Mouse (Mus musculus) erythroblast, adult 5-6 weeks (primary cell): ENCODE results near the gene Nhlrc4. TPM values are rescaled to one million over a fixed set of nuclear protein-coding genes. Genes with fewer than 3 reads are reported as not detected.

Experiments
- ATAC-seq: replicated peaks from 2 replicates; pipeline ENCODE4 v1.8.0; 2016; ENCODE audit warnings: moderate number of reproducible peaks, mild to moderate bottlenecking, moderate TSS enrichment, inconsistent platforms; ENCODE audit not compliant: poor library complexity, low FRiP score, severe bottlenecking
- total RNA-seq, 2 experiments: library from RNA; stranded (forward) in 1 of 2; stranded (reverse) in 1 of 2; fragments of 150-400 nt in 1 of 2; fragments of 200-764, 138-1000 nt in 1 of 2; gene quantifications; 2 replicates each; pipeline versions ENCODE4 v1.2.3 to v1.2.4; 2015 to 2017; ENCODE audit warnings: low replicate concordance in 2 of 2

The Nhlrc4 gene
- total RNA-seq, 2 experiments from 2014 or later = 49.2 to 62.0 TPM

GRCm38 (mm10) chr17:25893975-25894617, 50.7 kb downstream of the Nhlrc4 start:
- ATAC-seq = peak; percentile 93

Other genes starting within 250 kb of the Nhlrc4 start
Only the 30 nearest of the 32 such genes appear.
- gene Rpusd1, start 217.3 kb downstream of the Nhlrc4 start, total RNA-seq (2015; ENCODE audit: low replicate concordance) = 4.2 and 6.5 TPM in 2 replicates
- gene Rpusd1, start 217.3 kb downstream of the Nhlrc4 start, total RNA-seq (2017; ENCODE audit: low replicate concordance) = 1.4 TPM in 2 replicates
- gene Mslnl, start 208.9 kb downstream of the Nhlrc4 start, total RNA-seq (2015; ENCODE audit: low replicate concordance) = not detected in 2 replicates
- gene Mslnl, start 208.9 kb downstream of the Nhlrc4 start, total RNA-seq (2017; ENCODE audit: low replicate concordance) = not detected in 2 replicates
- not detected in 2 replicates for gene Msln, start 190.6 kb downstream of the Nhlrc4 start, total RNA-seq (2015; ENCODE audit: low replicate concordance)
- not detected in 2 replicates for gene Msln, start 190.6 kb downstream of the Nhlrc4 start, total RNA-seq (2017; ENCODE audit: low replicate concordance)
- gene Narfl, start 171.2 kb downstream of the Nhlrc4 start, total RNA-seq (2015; ENCODE audit: low replicate concordance) = 3.5 and 5.9 TPM in 2 replicates
- gene Narfl, start 171.2 kb downstream of the Nhlrc4 start, total RNA-seq (2017; ENCODE audit: low replicate concordance) = 6.2 and 7.8 TPM in 2 replicates
- 2.9 TPM in 1 of 2 replicates, not detected in the other for gene Haghl, start 159.3 kb downstream of the Nhlrc4 start, total RNA-seq (2015; ENCODE audit: low replicate concordance)
- gene Haghl, start 159.3 kb downstream of the Nhlrc4 start, total RNA-seq (2017; ENCODE audit: low replicate concordance) = 1.9 and 3.1 TPM in 2 replicates
- gene Ccdc78, start 158.4 kb downstream of the Nhlrc4 start, total RNA-seq (2015; ENCODE audit: low replicate concordance) = not detected in 2 replicates
- not detected in 2 replicates for gene Ccdc78, start 158.4 kb downstream of the Nhlrc4 start, total RNA-seq (2017; ENCODE audit: low replicate concordance)
- 14.8 and 24.9 TPM in 2 replicates for gene Fam173a, start 152.1 kb downstream of the Nhlrc4 start, total RNA-seq (2015; ENCODE audit: low replicate concordance)
- gene Fam173a, start 152.1 kb downstream of the Nhlrc4 start, total RNA-seq (2017; ENCODE audit: low replicate concordance) = 7.7 and 9.6 TPM in 2 replicates
- gene AC134908.4, start 149.3 kb downstream of the Nhlrc4 start, total RNA-seq (2015; ENCODE audit: low replicate concordance) = not detected in 2 replicates
- not detected in 2 replicates for gene AC134908.4, start 149.3 kb downstream of the Nhlrc4 start, total RNA-seq (2017; ENCODE audit: low replicate concordance)
- gene Metrn, start 147.8 kb downstream of the Nhlrc4 start, total RNA-seq (2015; ENCODE audit: low replicate concordance) = 1.3 and 2.9 TPM in 2 replicates
- gene Metrn, start 147.8 kb downstream of the Nhlrc4 start, total RNA-seq (2017; ENCODE audit: low replicate concordance) = 3.2 TPM in 2 replicates
- gene Fbxl16, start 135.9 kb downstream of the Nhlrc4 start, total RNA-seq (2015; ENCODE audit: low replicate concordance) = not detected in 2 replicates
- 0.17 TPM in 1 of 2 replicates, not detected in the other for gene Fbxl16, start 135.9 kb downstream of the Nhlrc4 start, total RNA-seq (2017; ENCODE audit: low replicate concordance)
- 0.38 and 0.42 TPM in 2 replicates for gene Wdr24, start 121.3 kb downstream of the Nhlrc4 start, total RNA-seq (2015; ENCODE audit: low replicate concordance)
- gene Wdr24, start 121.3 kb downstream of the Nhlrc4 start, total RNA-seq (2017; ENCODE audit: low replicate concordance) = 4.9 and 6.0 TPM in 2 replicates
- gene Jmjd8, start 116.1 kb downstream of the Nhlrc4 start, total RNA-seq (2015; ENCODE audit: low replicate concordance) = 0.84 and 2.1 TPM in 2 replicates
- gene Jmjd8, start 116.1 kb downstream of the Nhlrc4 start, total RNA-seq (2017; ENCODE audit: low replicate concordance) = 3.9 and 6.7 TPM in 2 replicates
- gene Stub1, start 111.6 kb downstream of the Nhlrc4 start, total RNA-seq (2015; ENCODE audit: low replicate concordance) = 15.0 and 28.0 TPM in 2 replicates
- 18.8 and 27.9 TPM in 2 replicates for gene Stub1, start 111.6 kb downstream of the Nhlrc4 start, total RNA-seq (2017; ENCODE audit: low replicate concordance)
- not detected in 2 replicates for gene Rhbdl1, start 107.7 kb downstream of the Nhlrc4 start, total RNA-seq (2015; ENCODE audit: low replicate concordance)
- gene Rhbdl1, start 107.7 kb downstream of the Nhlrc4 start, total RNA-seq (2017; ENCODE audit: low replicate concordance) = 4.7 TPM in 1 of 2 replicates, not detected in the other
- 0.84 TPM in 1 of 2 replicates, not detected in the other for gene Gm20683, start 103.2 kb downstream of the Nhlrc4 start, total RNA-seq (2015; ENCODE audit: low replicate concordance)
- gene Gm20683, start 103.2 kb downstream of the Nhlrc4 start, total RNA-seq (2017; ENCODE audit: low replicate concordance) = 2.6 TPM in 1 of 2 replicates, not detected in the other
- 3.3 and 9.8 TPM in 2 replicates for gene Rhot2, start 100.1 kb downstream of the Nhlrc4 start, total RNA-seq (2015; ENCODE audit: low replicate concordance)
- gene Rhot2, start 100.1 kb downstream of the Nhlrc4 start, total RNA-seq (2017; ENCODE audit: low replicate concordance) = 19.7 and 28.6 TPM in 2 replicates
- 12.5 and 17.6 TPM in 2 replicates for gene Wdr90, start 83.5 kb downstream of the Nhlrc4 start, total RNA-seq (2015; ENCODE audit: low replicate concordance)
- 10.0 and 12.7 TPM in 2 replicates for gene Wdr90, start 83.5 kb downstream of the Nhlrc4 start, total RNA-seq (2017; ENCODE audit: low replicate concordance)
- 9.4 and 9.8 TPM in 2 replicates for gene Mcrip2, start 76.2 kb downstream of the Nhlrc4 start, total RNA-seq (2015; ENCODE audit: low replicate concordance)
- 1.7 and 8.0 TPM in 2 replicates for gene Mcrip2, start 76.2 kb downstream of the Nhlrc4 start, total RNA-seq (2017; ENCODE audit: low replicate concordance)
- gene Mettl26, start 69.9 kb downstream of the Nhlrc4 start, total RNA-seq (2015; ENCODE audit: low replicate concordance) = 7.3 and 9.4 TPM in 2 replicates
- 3.7 and 5.3 TPM in 2 replicates for gene Mettl26, start 69.9 kb downstream of the Nhlrc4 start, total RNA-seq (2017; ENCODE audit: low replicate concordance)
- not detected in 2 replicates for gene Wfikkn1, start 64.1 kb downstream of the Nhlrc4 start, total RNA-seq (2015; ENCODE audit: low replicate concordance)
- gene Wfikkn1, start 64.1 kb downstream of the Nhlrc4 start, total RNA-seq (2017; ENCODE audit: low replicate concordance) = 1.0 TPM in 1 of 2 replicates, not detected in the other
- gene Rab40c, start 25.2 kb downstream of the Nhlrc4 start, total RNA-seq (2015; ENCODE audit: low replicate concordance) = 2.3 and 6.7 TPM in 2 replicates
- 1.2 and 1.5 TPM in 2 replicates for gene Rab40c, start 25.2 kb downstream of the Nhlrc4 start, total RNA-seq (2017; ENCODE audit: low replicate concordance)
- gene Pigq, start within 50 bp of the Nhlrc4 start, total RNA-seq (2015; ENCODE audit: low replicate concordance) = 1,336 and 1,664 TPM in 2 replicates
- 1,480 and 1,728 TPM in 2 replicates for gene Pigq, start within 50 bp of the Nhlrc4 start, total RNA-seq (2017; ENCODE audit: low replicate concordance)
- gene A930017K11Rik, start 7.6 kb upstream of the Nhlrc4 start, total RNA-seq (2015; ENCODE audit: low replicate concordance) = not detected in 2 replicates
- gene A930017K11Rik, start 7.6 kb upstream of the Nhlrc4 start, total RNA-seq (2017; ENCODE audit: low replicate concordance) = not detected in 2 replicates
- gene Capn15, start 40.8 kb upstream of the Nhlrc4 start, total RNA-seq (2015; ENCODE audit: low replicate concordance) = 1.2 and 1.5 TPM in 2 replicates
- gene Capn15, start 40.8 kb upstream of the Nhlrc4 start, total RNA-seq (2017; ENCODE audit: low replicate concordance) = 1.4 and 2.4 TPM in 2 replicates
- not detected in 2 replicates for gene Rab11fip3, start 124.6 kb upstream of the Nhlrc4 start, total RNA-seq (2015; ENCODE audit: low replicate concordance)
- gene Rab11fip3, start 124.6 kb upstream of the Nhlrc4 start, total RNA-seq (2017; ENCODE audit: low replicate concordance) = 0.17 and 0.42 TPM in 2 replicates
- gene Decr2, start 145.4 kb upstream of the Nhlrc4 start, total RNA-seq (2015; ENCODE audit: low replicate concordance) = 3.1 TPM in 1 of 2 replicates, not detected in the other
- 0.42 and 3.2 TPM in 2 replicates for gene Decr2, start 145.4 kb upstream of the Nhlrc4 start, total RNA-seq (2017; ENCODE audit: low replicate concordance)
- gene Nme4, start 150.6 kb upstream of the Nhlrc4 start, total RNA-seq (2015; ENCODE audit: low replicate concordance) = 10.0 and 15.9 TPM in 2 replicates
- 4.2 and 5.2 TPM in 2 replicates for gene Nme4, start 150.6 kb upstream of the Nhlrc4 start, total RNA-seq (2017; ENCODE audit: low replicate concordance)
- 9.6 and 13.2 TPM in 2 replicates for gene Tmem8, start 168.3 kb upstream of the Nhlrc4 start, total RNA-seq (2015; ENCODE audit: low replicate concordance)
- gene Tmem8, start 168.3 kb upstream of the Nhlrc4 start, total RNA-seq (2017; ENCODE audit: low replicate concordance) = 4.3 and 5.0 TPM in 2 replicates
- 21.7 and 22.6 TPM in 2 replicates for gene Mrpl28, start 178.5 kb upstream of the Nhlrc4 start, total RNA-seq (2015; ENCODE audit: low replicate concordance)
- 10.1 and 11.0 TPM in 2 replicates for gene Mrpl28, start 178.5 kb upstream of the Nhlrc4 start, total RNA-seq (2017; ENCODE audit: low replicate concordance)
- gene Axin1, start 193.7 kb upstream of the Nhlrc4 start, total RNA-seq (2015; ENCODE audit: low replicate concordance) = 5.6 and 6.3 TPM in 2 replicates
- 29.1 and 33.9 TPM in 2 replicates for gene Axin1, start 193.7 kb upstream of the Nhlrc4 start, total RNA-seq (2017; ENCODE audit: low replicate concordance)